Mouse (Mus musculus) MN1 (cell line): ENCODE measurements at regions not wholly inside any gene's neighbourhood (a gene's known extent, or its start where the extent isn't known, plus 50 kb on each side); places are given as distances from the start of the nearest gene placed in this dataset.

Experiments used
- DNase-seq: peaks from one replicate; pipeline ENCODE4 v3.0.0-alpha.2; 2016; ENCODE audit warnings: low spot score

DNA sequence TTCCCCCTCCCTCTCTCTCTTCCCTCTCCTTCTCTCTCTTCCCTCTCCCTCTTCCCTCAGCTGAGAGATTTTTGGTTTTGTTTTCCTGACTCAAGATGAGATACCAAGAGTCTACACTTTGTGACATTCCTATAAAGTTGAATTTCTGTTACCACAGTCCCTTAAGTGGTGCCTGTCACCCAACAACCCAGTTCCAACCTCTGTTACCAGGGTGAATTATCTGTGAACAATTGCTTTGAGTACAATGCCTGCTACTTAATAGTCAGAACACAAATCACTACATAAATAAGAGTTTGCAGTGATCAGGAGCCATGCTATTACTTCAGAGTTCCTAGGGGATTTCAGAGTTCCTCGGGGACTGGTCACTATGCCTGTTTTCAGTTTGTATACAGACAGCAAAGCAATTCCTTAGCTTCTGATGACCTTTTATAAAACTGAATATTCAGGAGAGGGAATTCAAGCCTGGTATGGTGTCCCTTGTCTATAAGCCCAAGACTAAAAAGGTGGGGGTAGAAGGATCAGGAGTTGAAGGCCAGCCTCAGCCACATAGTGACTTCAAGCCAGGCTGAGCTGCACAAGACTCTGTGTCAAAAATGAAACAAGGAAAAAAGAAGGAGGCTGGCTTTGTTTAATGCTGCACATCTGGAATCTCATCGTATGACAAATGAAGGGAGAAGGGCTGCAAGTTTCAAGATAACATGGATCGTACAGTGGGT is 99.2 kb upstream of the F13a1 start:
- DNase-seq: no peak

- no peak for DNase-seq
Observed at GRCm38 (mm10) chr13:37148627-37149026, 98.6 kb upstream of the F13a1 start.

DNA sequence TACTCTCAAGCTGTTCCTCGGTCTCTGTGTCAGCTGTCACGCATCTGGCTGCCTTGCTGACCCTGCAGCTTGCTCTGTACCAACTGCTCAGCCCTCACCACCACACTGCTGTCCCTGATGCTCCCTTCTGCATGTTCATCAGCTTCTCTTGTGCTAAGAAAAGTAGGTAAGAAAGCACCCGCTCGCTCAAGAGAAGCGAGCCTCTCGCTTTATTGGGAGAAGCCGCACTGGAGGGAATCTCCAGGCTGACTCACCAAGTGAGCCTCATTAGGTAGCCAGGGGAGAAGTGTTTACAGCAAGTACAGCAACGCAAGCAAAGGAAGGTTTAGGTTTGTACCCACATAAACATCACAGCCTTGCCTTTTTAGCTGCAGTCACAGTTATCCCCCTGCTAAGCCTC is 97.7 kb upstream of the F13a1 start:
- DNase-seq: no peak

DNA sequence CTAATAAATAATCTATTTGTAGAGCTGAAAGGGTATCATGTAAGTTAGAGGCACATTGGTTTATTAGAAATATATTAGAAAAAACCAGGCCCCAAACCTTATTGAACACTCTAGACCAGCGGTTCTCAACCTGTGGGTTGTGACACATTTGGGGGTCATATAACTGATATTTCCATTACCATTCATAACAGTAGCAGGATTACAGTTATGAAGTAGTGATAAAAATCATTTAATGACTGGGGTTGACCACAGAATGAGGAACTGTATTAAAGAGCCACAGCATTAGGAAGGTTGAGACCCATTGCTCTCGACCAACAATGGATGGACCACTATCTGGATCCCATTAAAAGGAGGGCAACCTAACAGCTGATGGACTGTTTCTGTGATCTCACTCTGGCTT is 92.8 kb upstream of the F13a1 start:
- DNase-seq: no peak

GRCm38 (mm10) chr13:37135115-37135514 is 85.1 kb upstream of the F13a1 start:
- no peak for DNase-seq

DNA sequence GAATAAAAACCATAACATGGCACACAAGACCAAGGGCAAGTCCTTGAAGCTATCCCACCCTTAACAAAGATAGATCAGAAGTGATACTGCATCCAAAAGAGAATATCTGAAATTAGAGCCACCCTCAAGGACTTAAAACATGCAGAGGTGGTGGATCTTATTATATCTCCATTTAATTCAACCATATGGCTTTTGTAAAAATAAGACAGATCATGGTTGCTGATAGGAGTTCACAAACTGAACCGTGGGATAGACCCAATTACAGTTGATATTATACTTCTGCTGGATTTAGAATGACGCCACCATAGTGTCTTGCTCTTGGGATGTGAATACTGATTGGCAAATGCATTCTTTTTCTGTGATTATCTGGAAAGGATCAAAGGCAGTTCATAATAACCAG is 84.5 kb upstream of the F13a1 start:
- DNase-seq: no peak

DNA sequence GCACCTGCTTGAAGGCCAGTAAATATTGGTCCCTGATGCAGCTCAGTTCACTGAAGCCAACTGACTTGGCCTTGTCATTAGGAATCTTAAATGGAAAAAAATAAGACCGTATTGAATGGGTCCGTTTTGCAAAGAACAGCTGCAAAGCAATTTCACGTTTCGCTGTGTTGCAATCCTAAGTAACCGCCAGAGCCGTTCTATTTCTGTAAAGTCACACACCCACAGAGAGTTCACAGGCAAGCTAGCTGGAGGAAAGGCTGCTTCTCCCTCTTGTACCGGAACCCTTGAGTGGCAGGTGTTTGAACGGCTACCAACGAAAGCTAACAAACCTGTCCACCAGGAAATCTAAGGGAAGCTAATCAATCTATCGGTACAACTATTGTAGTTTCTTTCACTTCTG is 80.6 kb upstream of the F13a1 start:
- no peak for DNase-seq

- DNase-seq: no peak
Observed at GRCm38 (mm10) chr13:37121602-37122001, 71.6 kb upstream of the F13a1 start.

- DNase-seq: no peak
Observed at GRCm38 (mm10) chr13:37120219-37120618, 70.2 kb upstream of the F13a1 start.

- no peak for DNase-seq
Observed at GRCm38 (mm10) chr13:37114324-37114723, 64.3 kb upstream of the F13a1 start.

DNA sequence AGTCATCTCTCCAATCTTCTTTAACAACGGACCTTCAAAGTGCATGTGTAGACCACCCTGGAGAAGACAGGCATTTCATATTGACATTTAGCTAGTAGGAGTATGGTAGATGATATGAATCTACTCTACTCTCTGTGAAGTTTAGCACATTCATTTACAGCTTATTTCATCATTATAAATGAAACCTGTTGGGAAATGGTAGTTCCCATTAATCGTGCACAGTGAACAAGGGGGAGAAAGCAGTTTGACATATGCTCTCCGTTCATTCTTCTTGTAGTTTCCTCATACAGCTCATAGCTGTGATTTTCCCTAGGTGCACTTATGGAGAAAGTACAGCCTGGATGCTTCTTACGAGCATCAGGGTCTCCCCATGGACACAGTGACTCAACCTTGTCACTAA is 61.7 kb upstream of the F13a1 start:
- DNase-seq: no peak

DNA sequence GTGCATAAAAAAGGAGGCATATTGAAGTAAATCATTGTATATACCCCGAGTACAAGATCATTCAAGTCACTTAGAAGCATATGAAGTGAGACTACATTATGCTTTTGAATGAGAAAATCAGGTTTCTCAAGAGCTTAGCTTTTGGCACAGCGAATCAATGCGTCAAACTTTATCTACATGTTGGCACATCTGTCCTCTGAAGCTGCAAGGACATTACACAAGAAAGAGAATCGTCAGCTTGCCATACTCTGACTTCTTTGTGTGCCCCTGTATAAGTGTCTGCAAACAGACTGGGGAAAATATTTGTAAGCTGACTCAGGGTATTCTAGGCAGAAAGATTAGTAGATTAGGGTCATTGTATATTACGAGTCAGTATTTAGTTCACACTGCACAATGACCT is 57.7 kb upstream of the F13a1 start:
- DNase-seq: no peak

- no peak for DNase-seq
Observed at GRCm38 (mm10) chr13:37106009-37106408, 56.0 kb upstream of the F13a1 start.

DNA sequence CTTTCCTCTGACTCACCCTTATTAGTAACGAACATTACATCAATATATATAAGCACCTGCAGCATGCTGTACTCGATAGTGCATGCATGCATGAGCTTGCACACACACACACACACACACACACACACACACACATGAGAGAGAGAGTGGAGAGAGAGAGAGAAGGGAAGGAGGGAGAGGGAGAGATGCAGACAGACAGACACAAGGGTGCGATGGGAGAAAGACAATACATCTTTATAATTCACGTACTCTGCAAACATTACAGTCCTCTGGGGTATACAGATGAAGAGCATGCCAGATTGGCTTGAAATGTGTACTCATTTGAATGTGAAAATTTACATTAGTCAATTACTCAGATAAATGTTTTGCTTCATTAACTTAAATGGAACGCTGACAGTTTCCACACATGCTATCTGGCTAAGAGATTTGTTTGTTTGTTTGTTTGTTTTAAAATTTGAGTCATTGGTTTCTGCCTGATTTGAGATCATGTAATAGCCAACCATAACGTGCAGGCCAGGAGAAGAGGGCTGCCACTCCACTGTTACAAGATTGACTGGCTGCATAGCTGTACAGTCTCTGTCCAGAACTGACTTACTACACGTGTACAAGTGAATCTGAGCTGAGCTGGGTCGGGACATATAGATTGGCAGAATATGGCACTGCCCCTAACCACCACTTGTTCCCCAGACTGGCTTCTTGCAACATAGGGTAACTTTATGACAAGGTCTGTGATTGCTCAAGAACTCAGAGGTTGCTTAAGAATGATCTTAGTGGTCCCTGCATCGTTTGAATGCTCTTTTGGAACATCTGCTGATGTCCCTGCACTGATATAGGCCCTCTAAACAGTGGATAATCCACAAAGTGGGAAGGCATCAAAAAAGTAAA is 54.6 kb upstream of the F13a1 start:
- no peak for DNase-seq

DNA sequence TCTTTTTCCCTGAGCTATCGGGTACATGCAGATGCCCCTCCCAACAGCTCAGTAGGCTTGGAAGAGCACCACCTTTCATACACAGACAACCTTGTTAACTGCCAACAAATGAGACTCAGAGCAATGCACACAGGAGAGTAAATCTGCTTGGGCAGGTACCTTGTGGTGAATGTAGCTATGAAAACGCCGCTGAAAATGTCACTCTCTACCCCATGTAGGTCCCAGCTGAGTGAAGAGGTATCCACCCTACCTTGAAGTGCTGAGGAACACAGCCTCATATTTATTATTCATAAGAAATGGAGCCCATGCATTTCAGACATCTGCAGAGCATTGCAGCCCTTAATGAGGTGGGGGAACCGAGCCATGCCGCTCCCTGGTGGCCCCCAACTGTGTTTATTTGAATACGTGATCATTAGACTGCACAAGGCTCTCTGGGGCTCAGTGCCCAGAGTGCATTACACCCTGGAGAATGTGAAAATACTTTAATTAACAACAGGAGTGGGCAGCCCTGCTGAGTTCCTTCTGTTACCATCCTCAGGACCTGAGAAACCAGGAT is 53.8 kb upstream of the F13a1 start:
- no peak for DNase-seq

DNA sequence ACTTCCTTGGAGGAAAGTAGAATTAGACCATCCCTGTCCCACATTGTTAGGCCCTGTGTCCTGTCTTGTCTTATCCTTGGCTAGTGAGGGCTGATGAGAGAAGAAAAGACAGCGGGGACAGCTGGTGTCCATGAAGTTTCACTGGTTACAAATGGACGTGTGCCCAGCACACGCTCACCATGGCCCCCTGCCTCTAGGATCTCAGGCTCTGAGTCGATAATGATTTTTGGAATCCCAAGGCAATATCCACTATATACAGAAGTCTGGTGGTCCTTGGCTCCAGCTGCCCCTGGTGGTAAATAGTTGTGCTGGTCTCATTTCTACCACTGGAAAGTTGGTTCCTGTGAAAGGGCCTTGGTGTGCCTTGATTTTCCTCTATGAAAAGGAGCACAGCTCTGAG is 51.7 kb upstream of the F13a1 start:
- DNase-seq: no peak
